Mouse (Mus musculus) retina, embryonic 14.5 days (tissue): ENCODE results near the gene Ralgps2.

Experiments used
- DNase-seq: peaks from one replicate; pipeline ENCODE4 v3.0.0-alpha.2; 2015; ENCODE audit warnings: low spot score

The Ralgps2 gene

GRCm38 (mm10) chr1:156939251-156940141 lies at the start of gene Ralgps2:
TSS of gene Ralgps2 (minus strand) at chr1:156939626.
- DNase-seq, result peak; percentile 76

GRCm38 (mm10) chr1:156987576-156987975 lies 48.1 kb upstream of the Ralgps2 start:
- no peak for DNase-seq

GRCm38 (mm10) chr1:156986641-156987345 lies 47.4 kb upstream of the Ralgps2 start:
- DNase-seq, result no peak

- DNase-seq, result peak; percentile 61
Measured at GRCm38 (mm10) chr1:156985657-156986640, 46.5 kb upstream of the Ralgps2 start.

GRCm38 (mm10) chr1:156983009-156983870 lies 43.8 kb upstream of the Ralgps2 start:
- DNase-seq, result no peak

- no peak for DNase-seq
Measured at GRCm38 (mm10) chr1:156981975-156982374, 42.5 kb upstream of the Ralgps2 start.

GRCm38 (mm10) chr1:156979722-156980121 lies 40.3 kb upstream of the Ralgps2 start:
- no peak for DNase-seq

- no peak for DNase-seq
Measured at GRCm38 (mm10) chr1:156978656-156979055, 39.2 kb upstream of the Ralgps2 start.

- DNase-seq, result no peak
Measured at GRCm38 (mm10) chr1:156973857-156974256, 34.4 kb upstream of the Ralgps2 start.

- no peak for DNase-seq
Measured at GRCm38 (mm10) chr1:156972391-156972790, 33.0 kb upstream of the Ralgps2 start.

GRCm38 (mm10) chr1:156971206-156971811 lies 31.9 kb upstream of the Ralgps2 start:
- no peak for DNase-seq

- DNase-seq, result no peak
Measured at GRCm38 (mm10) chr1:156970641-156971040, 31.2 kb upstream of the Ralgps2 start.

- DNase-seq, result no peak
Measured at GRCm38 (mm10) chr1:156968107-156968506, 28.7 kb upstream of the Ralgps2 start.

- peak; percentile 16 for DNase-seq
Measured at GRCm38 (mm10) chr1:156964586-156964932, 25.1 kb upstream of the Ralgps2 start.

- peak; percentile 14 for DNase-seq
Measured at GRCm38 (mm10) chr1:156963871-156964585, 24.6 kb upstream of the Ralgps2 start.

GRCm38 (mm10) chr1:156961481-156962265 lies 22.2 kb upstream of the Ralgps2 start:
- no peak for DNase-seq

GRCm38 (mm10) chr1:156959004-156959403 lies 19.6 kb upstream of the Ralgps2 start:
- no peak for DNase-seq

- no peak for DNase-seq
Measured at GRCm38 (mm10) chr1:156957360-156957759, 17.9 kb upstream of the Ralgps2 start.
